Mouse (Mus musculus) heart, adult 2 months (tissue): ENCODE results near the gene Grid2. TPM values are rescaled to one million over a fixed set of nuclear protein-coding genes. Genes with fewer than 3 reads are reported as not detected.

ENCODE experiments used
- DNase-seq, 2 experiments: peaks; one replicate each; pipeline ENCODE4 v3.0.0; 2021
- H3K27ac ChIP-seq: fragments of 200-600 bp; 2 replicates; pipeline ENCODE4 v1.8.1; 2022
- H3K27me3 ChIP-seq: fragments of 200-500 bp; 2 replicates; pipeline ENCODE4 v1.6.1; 2012; ENCODE audit warnings: mild to moderate bottlenecking, low read length, inconsistent platforms, mixed read lengths; ENCODE audit not compliant: control insufficient read depth, insufficient read depth
- H3K36me3 ChIP-seq: fragments of 200-500 bp; 2 replicates; pipeline ENCODE4 v1.6.1; 2012; ENCODE audit warnings: low read length, inconsistent platforms; ENCODE audit not compliant: control insufficient read depth, insufficient read depth
- H3K4me1 ChIP-seq: fragments of 200-500 bp; 2 replicates; pipeline ENCODE4 v1.6.1; 2011; ENCODE audit warnings: low read length; ENCODE audit not compliant: control insufficient read depth, insufficient read depth
- H3K4me3 ChIP-seq: fragments of 200-600 bp; 2 replicates; pipeline ENCODE4 v1.8.1; 2022
- H3K79me2 ChIP-seq: fragments of 200-500 bp; replicated peaks from 2 replicates; pipeline ENCODE4 v1.6.1; 2012; ENCODE audit warnings: mild to moderate bottlenecking, inconsistent platforms, low read length, moderate library complexity, mixed read lengths; ENCODE audit not compliant: control insufficient read depth, insufficient read depth
- H3K9ac ChIP-seq: fragments of 200-500 bp; 2 replicates; pipeline ENCODE4 v1.6.1; 2012; ENCODE audit warnings: low read depth, mild to moderate bottlenecking, control low read depth, inconsistent platforms, low read length, mixed read lengths
- CTCF ChIP-seq: fragments of 200-600 bp; IDR thresholded peaks from 2 replicates; pipeline ENCODE4 v1.8.1; 2022; ENCODE audit warnings: antibody characterized with exemption, mild to moderate bottlenecking, moderate library complexity
- EP300 ChIP-seq: fragments of 200-500 bp; IDR thresholded peaks from 2 replicates; pipeline ENCODE4 v1.6.1; 2011; ENCODE audit warnings: low read depth, low read length, control low read depth; ENCODE audit not compliant: insufficient read depth
- POLR2A ChIP-seq: fragments of 200-500 bp; IDR thresholded peaks from 2 replicates; pipeline ENCODE4 v1.6.1; 2011; ENCODE audit warnings: mild to moderate bottlenecking, low read depth, low read length, control low read depth; ENCODE audit not compliant: insufficient read depth
- WGBS: fragments of 180-500 bp; shearing (Covaris S2); methylation state at CpG from one replicate; pipeline ENCODE4 v1.1.7; 2018; 5-methylcytosine and 5-hydroxymethylcytosine counted together
- intact Hi-C: fragments of 180-260 bp; cut with DNase I; formaldehyde crosslinking; loops from one replicate; pipeline ENCODE4 v1.15.1; 2025
- polyA plus RNA-seq: library from polyadenylated mRNA; depleted of rRNA; stranded (reverse); fragments of >200 nt; gene quantifications from 2 replicates; pipeline ENCODE4 v1.2.3, GENCODE M21; 2012
- total RNA-seq, 2 experiments: library from RNA; stranded (reverse); gene quantifications; 2 replicates each; pipeline ENCODE4 v1.2.3; 2021

Grid2 gene
- total and polyA plus RNA-seq, 3 experiments, result 0.05 to 0.08 TPM; not detected in 1

DNA sequence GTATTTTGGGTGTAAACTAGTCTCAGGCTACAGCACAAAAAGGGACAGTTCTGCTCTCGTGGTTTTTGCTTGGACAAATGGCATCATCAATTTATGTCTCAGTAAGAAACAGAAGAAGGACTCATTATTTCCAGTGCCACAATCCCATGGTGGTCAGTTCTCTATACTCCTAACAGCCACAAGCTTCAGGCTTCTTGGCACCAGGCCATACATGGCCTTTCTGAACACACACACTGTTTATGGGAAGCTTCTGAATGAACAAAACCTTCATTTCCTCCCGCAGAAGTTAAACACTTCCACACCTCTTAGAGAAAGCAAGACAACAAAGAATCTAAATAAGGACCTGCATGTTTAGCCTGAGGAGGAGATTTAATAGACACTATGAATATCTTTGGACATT, 709.1 kb downstream of the Grid2 start:
- Histone ChIP-seq H3K36me3 (no peaks in the 10 kb centered on the region), H3K4me1 (no peaks in the 10 kb centered on the region), H3K79me2 (no peaks in the 10 kb centered on the region), H3K4me3 (no peak overlapping the region), H3K27ac (no peak overlapping the region), H3K27me3 (no peaks in the 10 kb centered on the region), H3K9ac (no peak overlapping the region)
- no peak for DNase-seq
- TF ChIP-seq CTCF (no peak), EP300 (no peak), POLR2A (no peak)
- intact Hi-C loops, result no loop called here
- 51% methylated on average over 2 of the region's 2 CpGs for WGBS

DNA sequence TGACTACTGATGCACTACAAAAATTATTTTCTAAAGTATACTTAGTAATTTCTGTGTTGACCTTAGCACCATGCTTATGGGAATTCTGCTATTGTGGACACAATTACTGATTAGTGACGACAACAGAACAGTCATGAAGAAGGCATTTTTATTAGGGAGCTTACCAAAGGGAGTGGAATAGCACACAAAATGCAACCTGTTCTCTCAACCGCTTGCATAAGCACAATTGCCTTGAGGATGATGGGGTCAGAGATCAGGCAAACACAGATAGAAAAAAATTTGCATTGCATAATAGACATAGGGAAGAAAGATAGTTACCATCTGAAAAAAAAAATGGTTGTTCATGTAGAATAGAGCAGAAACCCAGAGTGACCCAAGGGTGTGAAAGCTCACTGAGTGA, 790.4 kb downstream of the Grid2 start:
- WGBS, result 78% methylated on average over 2 of the region's 2 CpGs
- Histone ChIP-seq H3K79me2 (no peaks in the 10 kb centered on the region), H3K27ac (no peak overlapping the region), H3K4me3 (no peak overlapping the region), H3K9ac (no peak overlapping the region), H3K36me3 (no peaks in the 10 kb centered on the region), H3K4me1 (no peaks in the 10 kb centered on the region), H3K27me3 (no peaks in the 10 kb centered on the region)
- DNase-seq, result no peak
- intact Hi-C loops, result no loop called here
- TF ChIP-seq POLR2A (no peak), EP300 (no peak), CTCF (no peak)

DNA sequence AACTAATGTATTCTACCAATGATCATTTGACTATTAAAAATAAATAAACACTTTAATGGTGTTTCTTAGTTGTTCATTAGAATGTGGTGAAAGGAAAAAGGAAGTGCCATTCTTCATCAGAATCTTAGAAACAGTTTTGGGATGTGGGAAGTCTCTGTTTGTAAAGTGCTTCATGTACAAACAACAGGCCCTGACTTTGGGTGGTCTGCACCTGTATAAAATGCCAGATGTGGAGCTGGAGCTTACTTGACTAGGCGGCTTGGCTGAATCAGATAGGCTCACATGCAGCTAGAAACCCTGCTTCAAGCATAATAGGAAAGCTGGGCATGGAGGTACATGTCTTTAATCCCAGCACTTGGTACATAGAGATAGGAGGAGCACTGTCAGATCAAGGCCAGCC, 791.1 kb downstream of the Grid2 start:
- TF ChIP-seq POLR2A (no peak), CTCF (no peak), EP300 (no peak)
- DNase-seq, result no peak
- Histone ChIP-seq H3K4me3 (no peak overlapping the region), H3K27me3 (no peaks in the 10 kb centered on the region), H3K79me2 (no peaks in the 10 kb centered on the region), H3K4me1 (no peaks in the 10 kb centered on the region), H3K36me3 (no peaks in the 10 kb centered on the region), H3K9ac (no peak overlapping the region), H3K27ac (no peak overlapping the region)
- intact Hi-C loops, result no loop called here
- WGBS, result 64% methylated on average over 1 of the region's 1 CpGs

DNA sequence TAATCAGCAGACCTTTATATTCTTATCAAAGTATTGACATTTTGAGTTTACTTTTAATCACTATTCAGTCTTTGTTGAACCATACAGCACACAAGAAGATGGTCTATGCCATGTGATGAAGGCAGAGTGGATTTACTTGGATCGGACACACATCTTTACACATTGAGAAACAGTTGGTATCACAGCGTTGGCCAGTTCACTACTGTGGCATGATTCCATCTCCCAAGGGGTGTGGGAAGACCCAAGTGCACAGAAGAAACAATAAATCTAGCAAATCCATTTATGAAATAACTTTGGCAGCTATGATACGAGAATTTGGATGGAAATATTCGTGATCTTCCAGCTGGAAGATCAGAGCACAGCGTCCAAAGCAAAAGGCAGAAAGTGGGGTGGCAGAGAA, 792.3 kb downstream of the Grid2 start:
- intact Hi-C loops, result no loop called here
- Histone ChIP-seq H3K27me3 (no peaks in the 10 kb centered on the region), H3K4me1 (no peaks in the 10 kb centered on the region), H3K79me2 (no peaks in the 10 kb centered on the region), H3K27ac (no peak overlapping the region), H3K9ac (no peak overlapping the region), H3K4me3 (no peak overlapping the region), H3K36me3 (no peaks in the 10 kb centered on the region)
- no peak for TF ChIP-seq CTCF
- no peak for TF ChIP-seq EP300
- TF ChIP-seq POLR2A, result no peak
- WGBS, result 80% methylated on average over 5 of the region's 5 CpGs
- DNase-seq, result no peak

DNA sequence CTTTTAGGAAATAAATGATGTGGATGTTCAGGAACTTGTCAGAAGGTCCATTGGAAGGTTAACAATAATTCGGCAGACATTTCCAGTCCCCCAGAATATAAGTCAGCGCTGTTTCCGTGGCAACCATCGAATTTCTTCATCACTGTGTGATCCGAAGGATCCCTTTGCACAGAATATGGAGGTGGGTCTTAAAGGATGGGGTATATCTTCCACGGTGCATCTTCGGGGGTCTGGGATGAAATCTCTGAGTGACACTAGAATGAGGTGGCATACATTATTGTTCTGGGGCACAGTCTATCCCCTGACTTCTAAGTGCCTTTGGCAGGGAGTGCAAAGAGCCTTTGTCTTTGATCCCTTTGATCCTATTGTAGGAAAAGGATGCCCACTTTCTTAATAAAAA, 808.2 kb downstream of the Grid2 start:
- Histone ChIP-seq H3K4me1 (no peaks in the 10 kb centered on the region), H3K79me2 (no peaks in the 10 kb centered on the region), H3K27me3 (no peaks in the 10 kb centered on the region), H3K9ac (no peak overlapping the region), H3K27ac (no peak overlapping the region), H3K36me3 (no peaks in the 10 kb centered on the region), H3K4me3 (no peak overlapping the region)
- intact Hi-C loops, result no loop called here
- WGBS, result 73% methylated on average over 7 of the region's 7 CpGs
- no peak for TF ChIP-seq EP300
- TF ChIP-seq POLR2A, result no peak
- TF ChIP-seq CTCF, result no peak
- no peak for DNase-seq

DNA sequence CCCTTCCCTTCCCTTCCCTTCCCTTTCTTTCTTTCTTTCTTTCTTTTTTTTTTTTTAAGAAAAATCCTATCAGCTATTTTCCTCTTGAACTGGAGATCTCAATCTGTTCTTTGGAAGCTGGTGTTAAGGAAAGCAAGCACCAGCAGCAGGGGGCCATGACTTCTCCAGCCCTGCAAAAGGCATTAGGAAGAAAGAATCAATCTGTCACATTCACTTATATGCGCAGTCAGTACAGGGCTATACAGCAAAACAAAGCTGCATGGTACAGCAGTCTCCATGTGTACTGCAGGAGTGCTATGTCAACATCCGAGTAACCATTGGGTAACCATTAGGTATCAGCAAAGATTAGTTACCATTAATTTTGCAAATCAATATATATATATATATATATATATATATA, 809.0 kb downstream of the Grid2 start:
- intact Hi-C loops, result no loop called here
- Histone ChIP-seq H3K9ac (no peak overlapping the region), H3K27ac (no peak overlapping the region), H3K4me1 (no peaks in the 10 kb centered on the region), H3K27me3 (no peaks in the 10 kb centered on the region), H3K4me3 (no peak overlapping the region), H3K36me3 (no peaks in the 10 kb centered on the region), H3K79me2 (no peaks in the 10 kb centered on the region)
- no peak for DNase-seq
- WGBS, result 87% methylated on average over 2 of the region's 2 CpGs
- TF ChIP-seq EP300 (no peak), POLR2A (no peak), CTCF (no peak)

DNA sequence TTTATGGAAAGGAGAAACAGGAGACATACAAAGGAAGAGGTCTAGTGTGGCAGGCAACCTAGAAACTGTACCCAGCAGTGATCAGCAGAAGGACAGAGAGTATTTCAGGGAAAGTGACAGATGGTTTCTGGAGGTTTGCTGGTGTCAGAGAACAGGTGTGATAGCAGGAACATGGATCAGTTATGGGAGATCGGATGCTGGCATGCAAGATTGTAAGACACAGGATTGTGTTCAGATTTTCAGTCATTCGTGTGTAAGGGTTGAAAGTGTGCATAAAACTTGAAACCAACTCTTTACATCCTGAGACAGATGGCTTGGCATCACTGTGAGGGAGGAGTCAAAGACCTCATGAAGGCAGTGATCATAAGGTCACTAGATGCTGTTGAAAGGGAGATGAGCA, 817.7 kb downstream of the Grid2 start:
- WGBS, result 57% methylated on average over 2 of the region's 2 CpGs
- no peak overlapping the region for H3K9ac ChIP-seq
- H3K4me1 ChIP-seq, result no peaks in the 10 kb centered on the region
- H3K27ac ChIP-seq, result no peak overlapping the region
- no peaks in the 10 kb centered on the region for H3K79me2 ChIP-seq
- H3K36me3 ChIP-seq, result no peaks in the 10 kb centered on the region
- H3K27me3 ChIP-seq, result no peaks in the 10 kb centered on the region
- DNase-seq, result no peak
- H3K4me3 ChIP-seq, result no peak overlapping the region
- intact Hi-C loops, result no loop called here
- no peak for TF ChIP-seq CTCF
- no peak for TF ChIP-seq EP300
